Mouse (Mus musculus) hindbrain, postnatal 0 days (tissue): Measurements from ENCODE around the gene Rassf8. TPM values are rescaled to one million over a fixed set of nuclear protein-coding genes. Genes with fewer than 3 reads are reported as not detected.

Experiments used
- ATAC-seq: fragments of 200-750 bp; cut with Nextera tagmentation; 2 replicates; pipeline ENCODE4 v1.8.0; 2017; ENCODE audit warnings: mild to moderate bottlenecking, moderate TSS enrichment, moderate library complexity
- DNase-seq: peaks from one replicate; pipeline ENCODE4 v3.0.0-alpha.2; 2015; ENCODE audit warnings: low spot score
- H3K27ac ChIP-seq: fragments of 300-500 bp; sonication (generic); 2 replicates; pipeline ENCODE4 v1.5.1; 2014; ENCODE audit warnings: mild to moderate bottlenecking
- H3K27me3 ChIP-seq: fragments of 300-500 bp; sonication (generic); 2 replicates; pipeline ENCODE4 v1.6.1; 2014; ENCODE audit warnings: low read length, mixed read lengths; ENCODE audit not compliant: insufficient read depth
- H3K36me3 ChIP-seq: fragments of 300-500 bp; sonication (generic); 2 replicates; pipeline ENCODE4 v1.6.1; 2014; ENCODE audit warnings: low read length, mixed read lengths; ENCODE audit not compliant: insufficient read depth
- H3K4me1 ChIP-seq: fragments of 300-500 bp; sonication (generic); 2 replicates; pipeline ENCODE4 v1.6.1; 2014; ENCODE audit warnings: antibody characterized with exemption, low read length, mixed read lengths; ENCODE audit not compliant: insufficient read depth
- H3K4me2 ChIP-seq: fragments of 300-500 bp; sonication (generic); 2 replicates; pipeline ENCODE4 v1.6.1; 2014; ENCODE audit warnings: low read depth, mild to moderate bottlenecking, low read length, moderate library complexity, mixed read lengths
- H3K4me3 ChIP-seq: fragments of 300-500 bp; sonication (generic); 2 replicates; pipeline ENCODE4 v1.5.1; 2014; ENCODE audit warnings: low read length
- H3K9ac ChIP-seq: fragments of 300-500 bp; sonication (generic); replicated peaks from 2 replicates; pipeline ENCODE4 v1.6.1; 2014; ENCODE audit warnings: mild to moderate bottlenecking, low read length, moderate library complexity, mixed read lengths
- H3K9me3 ChIP-seq: fragments of 300-500 bp; sonication (generic); 2 replicates; pipeline ENCODE4 v1.6.1; 2016; ENCODE audit warnings: low read length, mixed read lengths
- CTCF ChIP-seq: IDR thresholded peaks from 2 replicates; pipeline ENCODE4 v1.5.1; 2016; ENCODE audit warnings: antibody characterized with exemption, control low read depth, low read depth
- WGBS: fragments of 180-500 bp; shearing (Covaris S2); extraction: QIAGEN DNeasy Blood & Tissue Kit; methylation state at CpG from one replicate; pipeline ENCODE4 v1.1.7; 2014; 5-methylcytosine and 5-hydroxymethylcytosine counted together
- polyA plus RNA-seq: library from polyadenylated mRNA; unstranded; fragments of >200 nt; fragmentation: Nextera tagmentation; extraction: Ambion mirVana; gene quantifications from 2 replicates; pipeline ENCODE4 v1.2.1, GENCODE M21; 2015
- total RNA-seq: library from RNA; depleted of rRNA; stranded (reverse); fragments of >200 nt; gene quantifications from 2 replicates; pipeline ENCODE4 v1.2.3, GENCODE M21; 2014

Gene Rassf8
- total and polyA plus RNA-seq, 2 experiments from 2014 or later = 6.5 to 18.6 TPM

DNA sequence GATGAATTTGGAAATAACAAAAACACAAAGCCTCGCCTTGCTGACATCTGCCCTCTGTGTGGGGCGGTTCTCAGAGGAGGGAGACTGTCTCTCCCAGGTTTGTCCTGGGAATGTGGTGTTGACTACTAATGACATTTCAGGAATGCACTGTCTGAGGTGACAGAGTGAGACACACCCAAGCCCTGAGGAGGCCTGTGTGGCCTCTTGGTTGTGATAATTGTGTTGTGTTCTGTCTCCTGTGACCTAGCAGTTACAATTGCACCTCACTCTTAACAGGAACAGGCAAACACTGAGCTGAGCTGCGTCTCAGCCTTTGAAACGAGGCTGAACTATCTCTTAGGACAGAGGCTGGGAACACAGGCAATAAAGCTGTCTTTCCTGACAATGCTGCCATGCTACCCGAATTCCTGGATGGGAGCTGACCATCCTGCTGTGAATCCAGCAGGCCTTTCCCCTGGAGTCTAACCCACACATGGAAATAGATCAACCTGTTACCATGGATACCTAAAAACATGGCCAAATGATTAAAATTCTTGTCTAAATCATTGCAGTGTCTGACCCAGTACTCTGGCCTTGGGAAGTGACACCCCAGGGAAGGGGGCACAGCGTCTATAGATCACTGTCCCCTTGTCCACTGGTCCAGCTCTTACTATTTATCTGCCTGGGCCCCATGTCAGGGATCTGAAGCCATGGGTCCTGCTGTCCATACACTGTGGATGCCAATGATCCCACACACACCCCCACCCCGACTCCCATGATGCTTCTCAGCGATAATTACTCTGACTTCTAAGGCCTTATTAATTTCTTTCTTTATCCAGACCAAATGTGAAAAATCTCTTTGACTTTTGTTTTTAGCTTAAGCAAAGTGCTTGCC lies 33.1 kb upstream of the Rassf8 start:
- WGBS = 29% methylated on average over 8 of the region's 8 CpGs
- peak; percentile 38; the same call in 1 of the 2 replicates for ATAC-seq

DNA sequence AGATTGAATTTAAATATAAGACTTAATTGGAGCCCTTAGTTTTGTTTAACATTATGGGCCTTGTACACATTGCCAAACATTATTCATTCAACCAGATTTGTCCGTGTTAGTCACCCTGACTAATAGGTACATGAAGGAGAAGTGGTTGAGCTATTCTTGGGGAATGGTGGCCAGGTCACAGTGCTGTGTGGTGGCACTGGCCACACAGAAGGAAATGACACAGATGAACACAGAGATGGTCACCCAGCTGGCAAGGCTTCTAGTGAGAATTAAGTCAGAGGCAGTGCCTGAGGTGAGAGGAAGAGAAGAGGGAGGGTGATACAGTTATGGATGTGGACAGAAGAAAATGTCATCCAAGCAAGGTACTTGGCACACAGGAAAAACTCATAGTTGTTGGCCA lies 32.4 kb upstream of the Rassf8 start:
- DNase-seq = no peak
- Histone ChIP-seq H3K4me1 (peaks cover 7% of the 10 kb centered on the region; the same call in 1 of the 2 replicates), H3K27ac (no peak overlapping the region), H3K4me3 (no peak overlapping the region), H3K9ac (no peak overlapping the region), H3K27me3 (no peaks in the 10 kb centered on the region), H3K9me3 (no peaks in the 10 kb centered on the region), H3K4me2 (no peak overlapping the region), H3K36me3 (no peaks in the 10 kb centered on the region)
- TF ChIP-seq CTCF = no peak
- no peak for ATAC-seq
- WGBS = 42% methylated on average over 1 of the region's 1 CpGs

More for the DNA sequence above, 33.1 kb upstream of the Rassf8 start:
- TF ChIP-seq CTCF = no peak
- no peaks in the 10 kb centered on the region for H3K9me3 ChIP-seq
- peaks cover 7% of the 10 kb centered on the region; the same call in 1 of the 2 replicates for H3K4me1 ChIP-seq
- H3K4me2 ChIP-seq = no peak overlapping the region
- H3K9ac ChIP-seq = no peak overlapping the region
- peak; percentile 12 for DNase-seq
- H3K4me3 ChIP-seq = no peak overlapping the region
- no peaks in the 10 kb centered on the region for H3K27me3 ChIP-seq
- H3K27ac ChIP-seq = no peak overlapping the region
- H3K36me3 ChIP-seq = no peaks in the 10 kb centered on the region

DNA sequence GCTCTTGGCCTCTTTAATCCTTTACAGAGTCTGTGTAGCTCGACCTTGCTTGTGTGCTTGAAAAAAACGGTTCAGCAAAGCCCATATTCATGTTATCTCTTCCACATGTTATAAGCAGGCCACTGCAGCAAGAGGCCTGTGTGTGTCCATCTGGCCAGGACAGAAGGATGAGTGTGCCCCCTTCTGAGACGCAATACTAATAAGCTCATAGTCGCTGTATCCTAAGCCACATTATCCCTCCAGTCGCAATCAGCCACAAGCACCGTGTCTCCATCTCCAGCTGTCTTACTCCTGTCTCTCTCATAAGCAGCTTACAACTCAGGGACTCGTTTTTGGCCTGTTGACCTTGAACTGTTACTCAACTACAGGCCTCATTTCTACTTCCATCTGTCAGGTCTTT lies 24.0 kb upstream of the Rassf8 start:
- H3K4me1 ChIP-seq = no peaks in the 10 kb centered on the region
- no peak overlapping the region for H3K4me3 ChIP-seq
- no peak for TF ChIP-seq CTCF
- WGBS = 54% methylated on average over 7 of the region's 7 CpGs
- no peaks in the 10 kb centered on the region for H3K27me3 ChIP-seq
- H3K27ac ChIP-seq = peak overlapping the region; percentile 20; the same call in 1 of the 2 replicates
- H3K36me3 ChIP-seq = no peaks in the 10 kb centered on the region
- DNase-seq (peak; percentile 18), ATAC-seq (no peak)
- no peak overlapping the region for H3K9ac ChIP-seq
- H3K9me3 ChIP-seq = no peaks in the 10 kb centered on the region
- H3K4me2 ChIP-seq = no peak overlapping the region

DNA sequence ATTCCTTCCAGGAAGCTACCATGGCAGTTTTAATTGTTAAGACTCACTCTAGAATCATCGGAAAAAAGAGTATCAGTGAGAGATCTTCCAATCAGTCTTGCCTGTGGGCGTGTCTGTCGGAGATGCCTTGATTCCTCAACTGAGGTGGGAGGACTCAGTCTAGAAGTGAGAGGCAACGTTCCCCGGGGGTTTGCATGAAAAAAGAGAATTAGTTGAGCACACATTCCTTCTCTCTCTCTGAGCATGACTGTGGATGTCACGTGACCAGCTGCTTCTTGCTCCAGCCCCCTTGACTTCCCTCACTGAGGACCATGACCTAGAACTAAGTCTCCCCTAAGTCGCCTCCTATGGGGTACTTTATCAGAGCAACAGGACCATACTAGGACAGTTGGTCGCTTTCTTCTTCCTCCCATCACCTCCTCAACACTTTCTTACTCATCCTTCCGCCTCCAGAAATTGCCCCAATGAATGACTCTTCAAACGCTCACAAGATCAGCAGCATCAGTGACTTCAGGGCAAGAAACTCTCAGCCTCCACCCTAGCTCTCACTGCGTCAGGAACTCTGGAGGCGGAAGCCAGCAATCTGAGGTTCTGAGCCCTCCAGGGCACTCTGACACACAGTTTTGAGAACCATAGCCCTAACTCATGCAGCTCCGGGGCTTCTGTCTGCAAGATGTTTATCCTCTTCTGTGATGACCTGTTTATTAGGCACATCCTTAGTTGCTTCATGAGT lies 23.3 kb upstream of the Rassf8 start:
- ATAC-seq = no peak
- TF ChIP-seq CTCF = no peak
- 82% methylated on average over 13 of the region's 13 CpGs for WGBS
- no peaks in the 10 kb centered on the region for H3K4me1 ChIP-seq
- no peak overlapping the region for H3K9ac ChIP-seq
- no peak overlapping the region for H3K4me3 ChIP-seq
- H3K27ac ChIP-seq = peak overlapping the region; percentile 20; the same call in 1 of the 2 replicates
- H3K27me3 ChIP-seq = no peaks in the 10 kb centered on the region
- no peak for DNase-seq
- no peaks in the 10 kb centered on the region for H3K36me3 ChIP-seq
- H3K9me3 ChIP-seq = no peaks in the 10 kb centered on the region
- no peak overlapping the region for H3K4me2 ChIP-seq

DNA sequence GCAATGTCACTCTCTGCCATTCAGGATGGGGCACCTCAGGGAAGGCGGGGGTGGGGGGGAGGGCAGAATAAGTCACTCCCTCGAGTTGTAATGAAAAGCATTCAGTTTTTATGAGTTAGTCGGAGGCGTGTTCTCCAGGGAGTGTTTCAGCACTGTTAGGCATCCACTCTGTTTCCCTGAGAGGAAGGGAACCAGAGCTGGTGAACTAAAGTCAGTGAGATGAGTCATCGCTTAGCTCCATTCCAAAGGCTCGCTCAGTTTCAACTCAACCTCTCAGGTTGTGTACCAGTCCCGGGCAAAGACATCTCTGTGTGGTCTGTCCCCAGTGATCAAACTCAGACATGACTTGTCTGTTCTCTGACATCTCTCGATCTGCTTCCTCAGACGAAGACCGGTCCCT lies 20.7 kb upstream of the Rassf8 start:
- 81% methylated on average over 10 of the region's 10 CpGs for whole genome bisulfite sequencing
- ATAC-seq (no peak), DNase-seq (no peak)
- Histone ChIP-seq H3K9me3 (no peaks in the 10 kb centered on the region), H3K4me3 (no peak overlapping the region), H3K4me1 (no peaks in the 10 kb centered on the region), H3K36me3 (no peaks in the 10 kb centered on the region), H3K27me3 (no peaks in the 10 kb centered on the region), H3K27ac (no peak overlapping the region), H3K4me2 (no peak overlapping the region), H3K9ac (no peak overlapping the region)
- TF ChIP-seq CTCF = no peak

DNA sequence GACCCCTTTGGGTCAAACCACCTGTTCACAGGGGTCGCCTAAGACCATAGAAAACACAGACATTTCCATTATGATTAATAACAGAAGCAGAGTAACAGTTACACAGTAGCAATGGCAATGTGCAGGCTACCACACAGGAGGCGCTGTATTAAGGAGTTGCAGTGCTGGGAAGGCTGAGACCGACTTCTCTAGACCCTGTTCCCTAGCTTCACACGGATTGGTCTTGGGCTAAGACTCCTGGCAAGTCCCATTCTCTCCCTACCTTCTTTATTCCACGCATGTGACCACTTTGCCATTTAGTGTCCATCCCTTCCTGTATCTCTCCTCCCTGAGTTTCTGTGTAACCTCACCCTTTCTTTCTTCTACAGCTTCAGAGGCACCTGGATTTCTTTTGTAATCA lies 19.6 kb upstream of the Rassf8 start:
- no peak overlapping the region for H3K4me2 ChIP-seq
- DNase-seq (no peak), ATAC-seq (no peak)
- H3K27ac ChIP-seq = no peak overlapping the region
- H3K9ac ChIP-seq = no peak overlapping the region
- H3K9me3 ChIP-seq = no peaks in the 10 kb centered on the region
- WGBS = 57% methylated on average over 5 of the region's 5 CpGs
- no peaks in the 10 kb centered on the region for H3K27me3 ChIP-seq
- H3K36me3 ChIP-seq = no peaks in the 10 kb centered on the region
- no peak overlapping the region for H3K4me3 ChIP-seq
- peak; percentile 9; the same call in 1 of the 2 replicates for TF ChIP-seq CTCF
- H3K4me1 ChIP-seq = no peaks in the 10 kb centered on the region
